12 mouse cellular contexts compared by ENCODE assay signal in the genomic region with DNA sequence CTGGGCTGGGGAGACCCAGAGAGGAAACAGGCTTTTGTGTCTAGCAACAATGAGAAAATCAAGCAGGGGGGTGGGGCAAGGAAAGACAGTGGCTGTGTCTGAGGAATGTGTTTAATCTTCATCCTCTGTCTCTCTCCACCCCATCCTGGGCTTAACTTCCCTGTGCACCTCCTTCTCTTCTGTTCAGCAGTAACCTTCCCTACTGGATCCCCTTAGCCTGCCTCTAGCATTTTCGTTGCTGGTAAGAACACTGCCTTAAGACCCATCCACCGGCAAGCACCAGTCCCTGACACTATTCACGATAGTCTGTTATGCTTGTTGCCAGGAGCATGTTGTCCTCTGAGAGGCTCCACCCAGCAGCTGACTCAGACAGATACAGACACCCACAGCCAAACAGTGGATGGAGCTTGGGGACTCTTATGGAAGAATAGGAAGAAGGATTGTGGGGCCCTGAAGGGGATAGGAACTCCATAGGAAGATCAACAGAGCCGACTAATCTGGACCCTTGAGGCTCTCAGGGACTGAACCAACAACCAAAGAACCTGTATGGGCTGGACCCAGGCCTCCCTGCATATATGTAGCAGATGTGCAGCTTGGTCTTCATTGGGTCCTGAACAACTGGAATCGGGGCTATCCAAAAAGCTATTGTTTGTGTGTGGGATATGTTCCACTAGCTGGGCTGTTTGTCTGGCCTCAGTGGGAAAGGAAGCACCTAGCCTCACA. TPM values are rescaled to one million over a fixed set of nuclear protein-coding genes. Genes with fewer than 3 reads are reported as not detected.
DNase-seq lines count a peak whose midpoint lies in the region; ATAC-seq and TF ChIP-seq lines count a peak whose summit lies in the region.
"Had no signal": no experiment of that assay in that cellular context is flagged by ENCODE, and none has a peak within 500 bp of the region (broad histone marks: within the 10 kb centered on the region; RNA-seq: fewer than 3 reads in every experiment).

No protein-coding gene starts in this region.

- no peaks in the 10 kb centered on the region for H3K9me3 ChIP-seq in hindbrain, embryonic 10.5 days
- no peaks in the 10 kb centered on the region for H3K9me3 ChIP-seq in hindbrain, postnatal 0 days (ENCODE audit: low read length)
- no peaks in the 10 kb centered on the region for H3K9me3 ChIP-seq in heart, postnatal 0 days (replicated peaks; ENCODE audit: control insufficient read depth, low read length)
- H3K9me3 ChIP-seq in forebrain, embryonic 12.5 days, result no peaks in the 10 kb centered on the region

- no peak for DNase-seq in hindbrain, embryonic 10.5 days (ENCODE audit: low spot score)
- DNase-seq in hindbrain, postnatal 0 days (ENCODE audit: low spot score), result no peak
- DNase-seq in R1 (ENCODE audit: low read depth, low spot score), result peak; percentile 96
- DNase-seq in heart, postnatal 0 days (ENCODE audit: low spot score), result no peak
- DNase-seq in lung, postnatal 10 days, result peak; percentile 79
- no peak for DNase-seq in frontal cortex, postnatal 25 days (ENCODE audit: low spot score in 2 of 2)
- DNase-seq in T-cell, adult 2 months (ENCODE audit: low spot score), result no peak
- DNase-seq: cerebellum, adult 2 months had no signal

- H3K4me3 ChIP-seq in hindbrain, embryonic 10.5 days, result no peak overlapping the region
- no peak overlapping the region for H3K4me3 ChIP-seq in hindbrain, postnatal 0 days (ENCODE audit: low read length)
- no peak overlapping the region for H3K4me3 ChIP-seq in heart, postnatal 0 days (ENCODE audit: low read depth, low read length)
- H3K4me3 ChIP-seq in forebrain, embryonic 12.5 days (replicated peaks), result no peak overlapping the region

- H3K4me1 ChIP-seq in hindbrain, embryonic 10.5 days (replicated peaks), result peaks cover 17% of the 10 kb centered on the region
- no peaks in the 10 kb centered on the region for H3K4me1 ChIP-seq in hindbrain, postnatal 0 days (ENCODE audit: insufficient read depth, low read length)
- peaks cover 10% of the 10 kb centered on the region for H3K4me1 ChIP-seq in heart, postnatal 0 days (ENCODE audit: control insufficient read depth, insufficient read depth)
- peaks cover 8% of the 10 kb centered on the region; the same call in 1 of the 2 replicates for H3K4me1 ChIP-seq in forebrain, embryonic 12.5 days

- TF ChIP-seq CTCF in hindbrain, postnatal 0 days (IDR thresholded peaks at IDR 0.05; ENCODE audit: low read depth), result no peak
- no peak for TF ChIP-seq CTCF in heart, postnatal 0 days (IDR thresholded peaks at IDR 0.05; ENCODE audit: low read depth)

- TF ChIP-seq EP300 in heart, postnatal 0 days (IDR thresholded peaks at IDR 0.05; ENCODE audit: low read depth), result no peak

- H3K36me3 ChIP-seq in hindbrain, embryonic 10.5 days, result no peaks in the 10 kb centered on the region
- H3K36me3 ChIP-seq in hindbrain, postnatal 0 days (ENCODE audit: insufficient read depth, low read length), result no peaks in the 10 kb centered on the region
- no peaks in the 10 kb centered on the region for H3K36me3 ChIP-seq in heart, postnatal 0 days (replicated peaks; ENCODE audit: control insufficient read depth, insufficient read depth, low read length)
- no peaks in the 10 kb centered on the region for H3K36me3 ChIP-seq in forebrain, embryonic 12.5 days (replicated peaks)

- ATAC-seq in hindbrain, postnatal 0 days, result no peak
- peak; percentile 83 for ATAC-seq in heart, postnatal 0 days (ENCODE audit: insufficient read depth, low read depth)
- ATAC-seq in forebrain, embryonic 12.5 days (ENCODE audit: low FRiP score), result no peak; the same call in 1 of the 2 replicates

- H3K27me3 ChIP-seq in hindbrain, embryonic 10.5 days (ENCODE audit: insufficient read depth, poor library complexity, severe bottlenecking), result no peaks in the 10 kb centered on the region
- H3K27me3 ChIP-seq in hindbrain, postnatal 0 days (ENCODE audit: insufficient read depth, low read length), result no peaks in the 10 kb centered on the region
- H3K27me3 ChIP-seq in heart, postnatal 0 days (ENCODE audit: control insufficient read depth, insufficient read depth, low read length), result no peaks in the 10 kb centered on the region
- no peaks in the 10 kb centered on the region for H3K27me3 ChIP-seq in forebrain, embryonic 12.5 days
- H3K27me3 ChIP-seq: CH12.LX had no signal

- H3K4me2 ChIP-seq in hindbrain, postnatal 0 days (ENCODE audit: low read depth, low read length), result no peak overlapping the region
- H3K4me2 ChIP-seq in heart, postnatal 0 days (ENCODE audit: low read depth, low read length), result peak overlapping the region; percentile 44
- no peak overlapping the region for H3K4me2 ChIP-seq in forebrain, embryonic 12.5 days
- H3K4me2 ChIP-seq: hindbrain, embryonic 14.5 days had no signal

- WGBS in hindbrain, embryonic 10.5 days, result 36% methylated on average over 5 of the region's 5 CpGs
- 25% methylated on average over 5 of the region's 5 CpGs for WGBS in hindbrain, postnatal 0 days
- 15% methylated on average over 5 of the region's 5 CpGs for WGBS in heart, postnatal 0 days
- WGBS in forebrain, embryonic 12.5 days, result 32% methylated on average over 5 of the region's 5 CpGs

- no peak overlapping the region for H3K9ac ChIP-seq in hindbrain, postnatal 0 days (replicated peaks; ENCODE audit: low read length)
- H3K9ac ChIP-seq in heart, postnatal 0 days (replicated peaks; ENCODE audit: low read depth, low read length), result no peak overlapping the region
- H3K9ac ChIP-seq in forebrain, embryonic 12.5 days, result no peak overlapping the region
- H3K9ac ChIP-seq: hindbrain, embryonic 14.5 days had no signal

- H3K27ac ChIP-seq in hindbrain, embryonic 10.5 days, result peak overlapping the region; percentile 62
- no peak overlapping the region for H3K27ac ChIP-seq in hindbrain, postnatal 0 days
- H3K27ac ChIP-seq in heart, postnatal 0 days (ENCODE audit: low read depth), result peak overlapping the region; percentile 83
- H3K27ac ChIP-seq in forebrain, embryonic 12.5 days, result no peak overlapping the region
- H3K27ac ChIP-seq: hindbrain, embryonic 14.5 days had no signal

RNA-seq across cellular contexts. Expression of gene Mymx, which starts 8.4 kb away (rescaled TPM):
- 0.62 TPM in 1 of 2 replicates, not detected in the other for polyA plus RNA-seq in hindbrain, embryonic 10.5 days (2016; fragmentation: Nextera tagmentation; extraction: Ambion mirVana)
- total RNA-seq in hindbrain, postnatal 0 days (2014; rRNA removed), result not detected in 2 replicates
- not detected in 2 replicates for polyA plus RNA-seq in hindbrain, postnatal 0 days (2015; fragmentation: Nextera tagmentation; extraction: Ambion mirVana)
- total RNA-seq in heart, postnatal 0 days (2014; rRNA removed; ENCODE audit: low replicate concordance), result not detected in 2 replicates
- not detected in 2 replicates for polyA plus RNA-seq in heart, postnatal 0 days (2015; fragmentation: Nextera tagmentation; extraction: Ambion mirVana)
- 0.24 TPM in 1 of 2 replicates, not detected in the other for polyA plus RNA-seq in forebrain, embryonic 12.5 days (2016; fragmentation: Nextera tagmentation; extraction: Ambion mirVana)
- total RNA-seq: CH12.LX had no signal
- polyA plus RNA-seq: cerebellum, adult 2 months; hindbrain, embryonic 14.5 days; spleen, adult 2 months had no signal

RNA-seq across cellular contexts. Expression of gene Slc29a1, which starts 10.9 kb away (rescaled TPM):
- polyA plus RNA-seq in hindbrain, embryonic 10.5 days (2016; fragmentation: Nextera tagmentation; extraction: Ambion mirVana), result 60.4 and 72.0 TPM in 2 replicates
- total RNA-seq in hindbrain, postnatal 0 days (2014; rRNA removed), result 170 and 354 TPM in 2 replicates
- polyA plus RNA-seq in hindbrain, postnatal 0 days (2015; fragmentation: Nextera tagmentation; extraction: Ambion mirVana), result 60.6 and 77.6 TPM in 2 replicates
- total RNA-seq in heart, postnatal 0 days (2014; rRNA removed; ENCODE audit: low replicate concordance), result 236 and 368 TPM in 2 replicates
- polyA plus RNA-seq in heart, postnatal 0 days (2015; fragmentation: Nextera tagmentation; extraction: Ambion mirVana), result 105 and 107 TPM in 2 replicates
- polyA plus RNA-seq in forebrain, embryonic 12.5 days (2016; fragmentation: Nextera tagmentation; extraction: Ambion mirVana), result 50.2 and 52.0 TPM in 2 replicates

RNA-seq across cellular contexts. Expression of gene Hsp90ab1, which starts 37.2 kb away (rescaled TPM):
- 1,585 and 2,006 TPM in 2 replicates for polyA plus RNA-seq in hindbrain, embryonic 10.5 days (2016; fragmentation: Nextera tagmentation; extraction: Ambion mirVana)
- total RNA-seq in hindbrain, postnatal 0 days (2014; rRNA removed), result 982 and 1,365 TPM in 2 replicates
- 1,472 and 1,504 TPM in 2 replicates for polyA plus RNA-seq in hindbrain, postnatal 0 days (2015; fragmentation: Nextera tagmentation; extraction: Ambion mirVana)
- 716 and 846 TPM in 2 replicates for total RNA-seq in heart, postnatal 0 days (2014; rRNA removed; ENCODE audit: low replicate concordance)
- polyA plus RNA-seq in heart, postnatal 0 days (2015; fragmentation: Nextera tagmentation; extraction: Ambion mirVana), result 756 and 767 TPM in 2 replicates
- 1,580 and 1,603 TPM in 2 replicates for polyA plus RNA-seq in forebrain, embryonic 12.5 days (2016; fragmentation: Nextera tagmentation; extraction: Ambion mirVana)

RNA-seq across cellular contexts. Expression of gene Slc35b2, which starts 46.6 kb away (rescaled TPM):
- 121 TPM in 2 replicates for polyA plus RNA-seq in hindbrain, embryonic 10.5 days (2016; fragmentation: Nextera tagmentation; extraction: Ambion mirVana)
- total RNA-seq in hindbrain, postnatal 0 days (2014; rRNA removed), result 105 and 139 TPM in 2 replicates
- polyA plus RNA-seq in hindbrain, postnatal 0 days (2015; fragmentation: Nextera tagmentation; extraction: Ambion mirVana), result 90.3 and 94.0 TPM in 2 replicates
- 87.8 and 137 TPM in 2 replicates for total RNA-seq in heart, postnatal 0 days (2014; rRNA removed; ENCODE audit: low replicate concordance)
- polyA plus RNA-seq in heart, postnatal 0 days (2015; fragmentation: Nextera tagmentation; extraction: Ambion mirVana), result 64.8 and 68.3 TPM in 2 replicates
- polyA plus RNA-seq in forebrain, embryonic 12.5 days (2016; fragmentation: Nextera tagmentation; extraction: Ambion mirVana), result 91.0 and 91.7 TPM in 2 replicates

RNA-seq across cellular contexts. Expression of gene Capn11, which starts 48.8 kb away (rescaled TPM):
- 0.31 and 1.2 TPM in 2 replicates for polyA plus RNA-seq in hindbrain, embryonic 10.5 days (2016; fragmentation: Nextera tagmentation; extraction: Ambion mirVana)
- total RNA-seq in hindbrain, postnatal 0 days (2014; rRNA removed), result 0.42 and 1.8 TPM in 2 replicates
- polyA plus RNA-seq in hindbrain, postnatal 0 days (2015; fragmentation: Nextera tagmentation; extraction: Ambion mirVana), result 0.14 and 2.0 TPM in 2 replicates
- 0.43 and 0.76 TPM in 2 replicates for total RNA-seq in heart, postnatal 0 days (2014; rRNA removed; ENCODE audit: low replicate concordance)
- polyA plus RNA-seq in heart, postnatal 0 days (2015; fragmentation: Nextera tagmentation; extraction: Ambion mirVana), result not detected in 2 replicates
- polyA plus RNA-seq in forebrain, embryonic 12.5 days (2016; fragmentation: Nextera tagmentation; extraction: Ambion mirVana), result 0.76 and 1.1 TPM in 2 replicates
- total RNA-seq: CH12.LX had no signal
- polyA plus RNA-seq: spleen, adult 2 months had no signal

Comparison
In these comparisons a context has a peak if more than half of its experiments do, and no peak if none do; other contexts are left out.
1. H3K27ac ChIP-seq: peak in hindbrain, embryonic 10.5 days (single experiment) and heart, postnatal 0 days (single experiment); none in hindbrain, postnatal 0 days (single experiment) and forebrain, embryonic 12.5 days (single experiment).
2. DNase-seq: peak in R1 (single experiment) and lung, postnatal 10 days (single experiment); none in hindbrain, embryonic 10.5 days (single experiment), hindbrain, postnatal 0 days (single experiment), heart, postnatal 0 days (single experiment), frontal cortex, postnatal 25 days (0 of 2) and T-cell, adult 2 months (single experiment).